Mouse (Mus musculus) ES-E14 (cell line): ENCODE results near the gene Lsm4. TPM values are rescaled to one million over a fixed set of nuclear protein-coding genes. Genes with fewer than 3 reads are reported as not detected.

Source experiments
- DNase-seq: peaks from one replicate; pipeline ENCODE4 v3.0.0-alpha.2; 2013; ENCODE audit warnings: low read depth, low spot score
- H3K27ac ChIP-seq: 2 replicates; pipeline ENCODE4 v1.5.1; 2012; ENCODE audit warnings: low read depth, mild to moderate bottlenecking, low read length, moderate library complexity, mixed read lengths; ENCODE audit not compliant: poor library complexity, insufficient read depth, severe bottlenecking
- H3K36me3 ChIP-seq: 2 replicates; pipeline ENCODE4 v1.6.1; 2012; ENCODE audit warnings: mild to moderate bottlenecking, low read length, moderate library complexity, mixed read lengths; ENCODE audit not compliant: control insufficient read depth, poor library complexity, insufficient read depth, severe bottlenecking
- H3K4me1 ChIP-seq, 2 experiments: fragments of 150-350 bp in 1 of 2; sonication (generic) in 1 of 2; 2 replicates each; pipeline ENCODE4 v1.6.1; 2012; ENCODE audit warnings: low read length in 2 of 2, mild to moderate bottlenecking in 1 of 2, mixed read lengths in 1 of 2; ENCODE audit not compliant: control insufficient read depth in 2 of 2, insufficient read depth in 2 of 2, poor library complexity in 1 of 2
- H3K4me3 ChIP-seq, 2 experiments: fragments of 150-350 bp in 1 of 2; sonication (generic) in 1 of 2; 2 replicates each; pipeline ENCODE4 v1.5.1; 2012; ENCODE audit warnings: low read length in 2 of 2, low read depth in 1 of 2, mild to moderate bottlenecking in 1 of 2, mixed read lengths in 1 of 2; ENCODE audit not compliant: insufficient read depth in 1 of 2, poor library complexity in 1 of 2, severe bottlenecking in 1 of 2
- H3K9ac ChIP-seq: 2 replicates; pipeline ENCODE4 v1.6.1; 2012; ENCODE audit warnings: low read depth, mild to moderate bottlenecking, low read length, mixed read lengths; ENCODE audit not compliant: poor library complexity, insufficient read depth, severe bottlenecking
- H3K9me3 ChIP-seq: fragments of 150-350 bp; sonication (generic); 2 replicates; pipeline ENCODE4 v1.6.1; 2012; ENCODE audit warnings: low read depth, mild to moderate bottlenecking, low read length; ENCODE audit not compliant: control insufficient read depth, insufficient read depth
- CHD2 ChIP-seq: IDR thresholded peaks from 2 replicates; pipeline ENCODE4 v1.6.1; 2014; ENCODE audit warnings: mild to moderate bottlenecking, low read depth, low read length, inconsistent platforms
- HCFC1 ChIP-seq: IDR thresholded peaks from 2 replicates; pipeline ENCODE4 v1.6.1; 2012; ENCODE audit warnings: low read length, inconsistent platforms, borderline replicate concordance; ENCODE audit not compliant: insufficient read depth
- MAFK ChIP-seq: IDR thresholded peaks from 2 replicates; pipeline ENCODE4 v1.6.1; 2014; ENCODE audit warnings: mild to moderate bottlenecking, low read depth, low read length, inconsistent platforms; ENCODE audit not compliant: insufficient read depth
- ZC3H11A ChIP-seq: IDR thresholded peaks from 2 replicates; pipeline ENCODE4 v1.6.1; 2012; ENCODE audit warnings: low read depth, mild to moderate bottlenecking, inconsistent platforms, low read length, borderline replicate concordance
- ZNF384 ChIP-seq: IDR thresholded peaks from 2 replicates; pipeline ENCODE4 v1.6.1; 2012; ENCODE audit warnings: low read depth, low read length, inconsistent platforms
- in situ Hi-C, 2 experiments: fragments of 600-800 bp; cut with MboI; formaldehyde crosslinking; loops; one replicate each; pipeline ENCODE4 v1.15.1; 2025; ENCODE audit warnings: low sequenced_read_pairs in 2 of 2, inconsistent platforms in 1 of 2; ENCODE audit not compliant: unreplicated experiment in 2 of 2
- total RNA-seq: library from RNA; depleted of rRNA; stranded (reverse); fragments of 300-350 nt; gene quantifications from 2 replicates; pipeline ENCODE4 v1.2.3, GENCODE M21; 2012

Lsm4 gene
- total RNA-seq, 1 experiment = 171 TPM

- TF ChIP-seq HCFC1 (no peak), MAFK (no peak), CHD2 (no peak), ZNF384 (no peak), ZC3H11A (no peak)
- DNase-seq = peak; percentile 76
- in situ Hi-C loops = no loop called here
- Histone ChIP-seq H3K36me3 (peaks cover 14% of the 10 kb centered on the region; the same call in 1 of the 2 replicates), H3K9ac (peak overlapping the region; percentile 59), H3K4me3 (0 out of 4 replicates have a peak overlapping the region, but pooled peaks of 1 of the 2 experiments have one; percentile 3), H3K9me3 (no peaks in the 10 kb centered on the region), H3K4me1 (peaks cover 19 to 54% of the 10 kb centered on the region in 2 experiments), H3K27ac (peak overlapping the region; percentile 83)
Observed at GRCm38 (mm10) chr8:70647343-70648163, 25.5 kb upstream of the Lsm4 start.

- TF ChIP-seq ZC3H11A (no peak), HCFC1 (no peak), CHD2 (no peak), ZNF384 (no peak)
- H3K9ac ChIP-seq = peak overlapping the region; percentile 59; the same call in 1 of the 2 replicates
- no peak overlapping the region for H3K4me3 ChIP-seq
- H3K9me3 ChIP-seq = no peaks in the 10 kb centered on the region
- H3K4me1 ChIP-seq = peaks cover 19 to 57% of the 10 kb centered on the region in 2 experiments
- peaks cover 14% of the 10 kb centered on the region; the same call in 1 of the 2 replicates for H3K36me3 ChIP-seq
- no peak for DNase-seq
- H3K27ac ChIP-seq = peak overlapping the region; percentile 83
- in situ Hi-C loops = no loop called here
Observed at GRCm38 (mm10) chr8:70648164-70648442, 24.9 kb upstream of the Lsm4 start.

DNA sequence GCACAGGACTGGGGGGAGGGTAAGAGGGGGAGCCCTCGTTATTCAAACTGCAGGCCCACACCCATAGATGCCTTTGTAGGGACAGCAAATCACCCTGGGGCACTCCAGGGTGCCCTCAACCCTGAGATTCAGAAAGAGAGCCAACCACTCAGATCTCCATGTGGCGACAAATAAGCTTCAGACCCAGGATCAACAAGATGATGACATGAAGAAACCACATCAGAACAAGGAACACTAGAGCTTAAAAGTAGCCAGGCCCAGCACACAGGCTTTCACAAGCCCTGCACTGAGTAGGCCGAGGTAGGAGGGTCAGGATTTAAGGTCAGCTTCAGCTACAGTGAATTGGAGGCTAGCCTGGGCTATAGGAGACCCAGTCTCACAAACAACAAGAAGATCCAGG is 24.1 kb upstream of the Lsm4 start:
- H3K9me3 ChIP-seq = no peaks in the 10 kb centered on the region
- peak overlapping the region; percentile 83 for H3K27ac ChIP-seq
- H3K36me3 ChIP-seq = peaks cover 14% of the 10 kb centered on the region; the same call in 1 of the 2 replicates
- in situ Hi-C loops = no loop called here
- peak overlapping the region in 1 of 2 experiments; percentile 27; a peak in 1 of 4 replicates for H3K4me3 ChIP-seq
- DNase-seq = no peak
- no peak for TF ChIP-seq MAFK
- no peak for TF ChIP-seq CHD2
- TF ChIP-seq ZC3H11A = no peak
- TF ChIP-seq HCFC1 = no peak
- no peak for TF ChIP-seq ZNF384
- peak overlapping the region; percentile 63 for H3K9ac ChIP-seq
- peaks cover 19 to 53% of the 10 kb centered on the region in 2 experiments for H3K4me1 ChIP-seq

DNA sequence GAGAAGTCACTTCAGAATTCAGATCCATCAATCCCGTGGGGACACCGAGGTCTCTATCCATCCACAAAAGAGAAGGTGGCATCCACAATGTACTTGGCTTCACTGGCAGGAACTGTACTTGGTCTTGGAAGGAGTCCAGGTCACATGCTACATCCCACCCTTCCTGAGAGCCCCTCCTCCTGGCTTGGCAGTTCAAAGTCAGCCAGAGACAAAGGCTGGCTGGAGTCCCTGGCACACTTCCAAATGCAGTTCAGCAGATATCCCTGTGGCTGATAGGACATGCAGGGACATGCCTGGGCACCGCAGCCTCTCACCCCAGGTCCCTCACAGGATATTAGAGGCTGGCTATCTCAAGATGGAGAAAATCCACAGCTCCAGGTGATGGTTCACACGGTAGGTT is 23.7 kb upstream of the Lsm4 start:
- Histone ChIP-seq H3K27ac (peak overlapping the region; percentile 83), H3K4me3 (peak overlapping the region; percentile 23 to 27; a peak in 3 of 4 replicates), H3K36me3 (peaks cover 14% of the 10 kb centered on the region; the same call in 1 of the 2 replicates), H3K9ac (peak overlapping the region; percentile 74), H3K4me1 (peaks cover 19 to 52% of the 10 kb centered on the region in 2 experiments), H3K9me3 (no peaks in the 10 kb centered on the region)
- DNase-seq = peak; percentile 81
- TF ChIP-seq ZC3H11A (no peak), HCFC1 (no peak), ZNF384 (no peak)
- in situ Hi-C loops = no loop called here
